Mouse (Mus musculus) embryonic fibroblast, embryonic 13.5 days (primary cell): Measurements from ENCODE around the gene Mthfd1.
"Not testable (repeated sequence)": the region's sequence is repeated elsewhere in the genome, so short reads cannot be mapped to it uniquely, and the experiment has no call there.

Experiments used
- CTCF ChIP-seq: IDR thresholded peaks from 2 replicates; pipeline ENCODE4 v1.5.1; 2011; ENCODE audit warnings: mild to moderate bottlenecking, control low read depth, low read length, moderate library complexity, borderline replicate concordance; ENCODE audit not compliant: insufficient read depth
- POLR2A ChIP-seq: IDR thresholded peaks from 2 replicates; pipeline ENCODE4 v1.6.1; 2011; ENCODE audit warnings: low read depth, mild to moderate bottlenecking, control low read depth, low read length, moderate library complexity

- TF ChIP-seq CTCF, POLR2A: not testable (repeated sequence)
Observed at GRCm38 (mm10) chr12:76222104-76222503, 33.0 kb upstream of the Mthfd1 start.
